Mouse (Mus musculus) lung, embryonic 14.5 days (tissue): ENCODE measurements around the gene Mfsd4b5. TPM values are rescaled to one million over a fixed set of nuclear protein-coding genes. Genes with fewer than 3 reads are reported as not detected.

Source experiments
- ATAC-seq: fragments of 200-750 bp; cut with Nextera tagmentation; 2 replicates; pipeline ENCODE4 v1.8.0; 2017; ENCODE audit warnings: mild to moderate bottlenecking, moderate TSS enrichment, moderate library complexity; ENCODE audit not compliant: insufficient read depth
- DNase-seq: peaks from one replicate; pipeline ENCODE4 v3.0.0-alpha.2; 2015
- H3K27ac ChIP-seq: fragments of 300-500 bp; sonication (generic); 2 replicates; pipeline ENCODE4 v1.5.1; 2014; ENCODE audit warnings: low read depth, mild to moderate bottlenecking, moderate library complexity
- H3K27me3 ChIP-seq: fragments of 300-500 bp; sonication (generic); 2 replicates; pipeline ENCODE4 v1.6.1; 2014; ENCODE audit warnings: low read length, control low read depth; ENCODE audit not compliant: insufficient read depth
- H3K36me3 ChIP-seq: fragments of 300-500 bp; sonication (generic); 2 replicates; pipeline ENCODE4 v1.6.1; 2014; ENCODE audit warnings: control low read depth; ENCODE audit not compliant: insufficient read depth
- H3K4me1 ChIP-seq: fragments of 300-500 bp; sonication (generic); 2 replicates; pipeline ENCODE4 v1.6.1; 2014; ENCODE audit warnings: antibody characterized with exemption, control low read depth; ENCODE audit not compliant: insufficient read depth
- H3K4me2 ChIP-seq: fragments of 300-500 bp; sonication (generic); 2 replicates; pipeline ENCODE4 v1.6.1; 2014; ENCODE audit warnings: mild to moderate bottlenecking
- H3K4me3 ChIP-seq: fragments of 300-500 bp; sonication (generic); 2 replicates; pipeline ENCODE4 v1.5.1; 2014; ENCODE audit warnings: low read depth, low read length
- H3K9ac ChIP-seq: fragments of 300-500 bp; sonication (generic); 2 replicates; pipeline ENCODE4 v1.6.1; 2014
- H3K9me3 ChIP-seq: fragments of 300-500 bp; sonication (generic); 2 replicates; pipeline ENCODE4 v1.6.1; 2016; ENCODE audit warnings: low read depth, low read length, control low read depth
- CTCF ChIP-seq: IDR thresholded peaks from 2 replicates; pipeline ENCODE4 v1.5.1; 2016; ENCODE audit warnings: antibody characterized with exemption, low read depth
- WGBS: fragments of 180-500 bp; shearing (Covaris S2); extraction: QIAGEN DNeasy Blood & Tissue Kit; methylation state at CpG from one replicate; pipeline ENCODE4 v1.1.7; 2014; 5-methylcytosine and 5-hydroxymethylcytosine counted together
- polyA plus RNA-seq: library from polyadenylated mRNA; unstranded; fragments of >200 nt; fragmentation: Nextera tagmentation; extraction: Ambion mirVana; gene quantifications from 2 replicates; pipeline ENCODE4 v1.2.1, GENCODE M21; 2014

Mfsd4b5 gene
- polyA plus RNA-seq, result 0.09 TPM in 1 of 2 replicates, not detected in the other

DNA sequence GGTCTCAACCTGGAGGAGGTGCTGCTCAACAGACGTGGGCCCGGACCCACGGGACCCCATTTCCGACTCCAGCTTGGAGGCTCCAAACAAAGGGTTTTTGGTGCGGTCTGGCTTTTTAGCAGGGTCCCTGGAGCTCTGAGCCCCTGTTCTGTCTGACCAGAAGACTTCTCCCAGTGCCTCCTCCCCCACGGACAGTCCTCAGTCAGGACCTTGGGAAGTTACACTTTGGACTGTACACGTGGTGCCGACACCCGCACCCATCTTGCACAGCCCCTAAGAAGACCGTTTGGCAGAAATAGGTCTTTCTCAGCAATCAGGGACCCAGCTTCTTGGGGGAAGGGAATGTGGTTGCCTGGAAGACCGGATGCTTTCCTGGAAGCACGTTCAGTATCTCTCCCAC lies at the start of gene Mfsd4b5:
Mfsd4b5 (minus strand) TSS at position 181 of the 400 bp plus-strand sequence.
- ATAC-seq, result no peak
- no peak within 1 kb of the TSS for H3K27ac ChIP-seq
- H3K9me3 ChIP-seq, result no peaks in the 10 kb centered on the region
- H3K4me1 ChIP-seq, result no peaks in the 10 kb centered on the region
- no peak within 1 kb of the TSS for H3K4me3 ChIP-seq
- WGBS, result 90% methylated on average over 12 of the region's 12 CpGs
- H3K36me3 ChIP-seq, result no peaks in the 10 kb centered on the region
- no peak for TF ChIP-seq CTCF
- no peaks in the 10 kb centered on the region for H3K27me3 ChIP-seq
- no peak for DNase-seq
- H3K9ac ChIP-seq, result no peak within 1 kb of the TSS
- no peak within 1 kb of the TSS for H3K4me2 ChIP-seq

DNA sequence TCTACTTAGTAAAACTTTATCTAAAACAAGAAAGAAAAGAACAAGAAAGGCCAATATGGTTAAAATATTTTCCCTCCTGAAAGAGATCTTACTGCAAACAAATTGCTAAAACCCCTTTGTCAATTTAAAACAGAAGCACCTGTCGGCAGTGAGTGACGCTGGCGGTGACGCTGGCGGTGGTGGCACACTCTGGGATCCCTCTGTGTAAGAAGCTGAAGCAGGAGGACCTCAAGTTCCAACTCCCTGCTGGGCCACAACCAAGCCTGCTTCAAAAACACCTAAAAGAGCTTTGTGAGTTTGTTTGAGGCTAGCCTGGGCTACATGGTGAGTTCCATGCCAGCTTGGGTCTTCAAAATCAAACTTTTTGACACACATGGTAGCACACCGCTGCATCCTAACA lies 48.5 kb upstream of the Mfsd4b5 start:
- Histone ChIP-seq H3K4me2 (no peak overlapping the region), H3K9me3 (no peaks in the 10 kb centered on the region), H3K36me3 (no peaks in the 10 kb centered on the region), H3K4me1 (no peaks in the 10 kb centered on the region), H3K27me3 (no peaks in the 10 kb centered on the region), H3K4me3 (no peak overlapping the region), H3K9ac (no peak overlapping the region), H3K27ac (no peak overlapping the region)
- 95% methylated on average over 6 of the region's 6 CpGs for WGBS
- no peak for TF ChIP-seq CTCF
- DNase-seq (no peak), ATAC-seq (no peak)

DNA sequence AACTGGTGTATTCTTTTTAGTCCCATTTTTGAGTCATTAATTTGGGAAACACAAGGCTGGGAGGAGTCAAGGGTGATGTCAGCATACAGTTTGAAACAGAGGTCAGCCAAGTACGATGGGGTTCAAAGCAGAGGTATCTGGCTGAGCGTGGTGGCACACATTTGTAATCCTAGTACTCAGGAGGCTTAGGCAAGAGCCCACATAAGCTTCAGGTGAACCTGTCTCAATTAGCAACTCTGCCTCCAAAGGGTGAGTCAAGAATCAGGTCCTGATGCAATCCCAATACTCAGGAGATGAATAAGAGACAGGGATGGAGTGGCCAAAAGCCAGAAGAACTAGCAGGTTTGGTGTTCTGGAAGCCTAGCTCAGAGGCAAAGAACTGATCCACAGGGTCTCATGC lies 46.5 kb upstream of the Mfsd4b5 start:
- no peak for ATAC-seq
- no peak overlapping the region for H3K4me2 ChIP-seq
- WGBS, result 61% methylated on average over 2 of the region's 2 CpGs
- no peaks in the 10 kb centered on the region for H3K36me3 ChIP-seq
- no peaks in the 10 kb centered on the region for H3K27me3 ChIP-seq
- H3K27ac ChIP-seq, result no peak overlapping the region
- no peak overlapping the region for H3K9ac ChIP-seq
- no peak overlapping the region for H3K4me3 ChIP-seq
- no peaks in the 10 kb centered on the region for H3K4me1 ChIP-seq
- H3K9me3 ChIP-seq, result no peaks in the 10 kb centered on the region
- TF ChIP-seq CTCF, result no peak
- no peak for DNase-seq

DNA sequence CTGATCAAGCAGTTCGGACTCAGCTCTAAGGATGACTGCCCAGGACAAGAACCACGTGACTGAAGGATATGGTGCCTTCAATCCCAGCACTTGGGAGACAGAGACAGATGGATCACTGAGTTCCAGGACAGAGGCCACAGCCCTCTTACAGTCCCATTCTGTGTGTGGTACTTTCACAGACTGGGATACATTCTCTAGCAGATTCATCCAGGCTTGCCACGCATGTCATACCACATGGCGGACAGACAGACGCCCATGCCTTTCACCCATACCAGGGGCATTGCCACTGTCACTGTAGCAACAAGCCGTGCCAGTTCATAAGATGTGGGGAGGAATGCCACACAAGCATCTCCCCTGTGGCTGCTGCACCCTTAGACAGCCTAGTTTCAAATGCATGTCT lies 44.3 kb upstream of the Mfsd4b5 start:
- no peak overlapping the region for H3K9ac ChIP-seq
- ATAC-seq, result no peak
- H3K4me2 ChIP-seq, result no peak overlapping the region
- DNase-seq, result no peak
- no peaks in the 10 kb centered on the region for H3K36me3 ChIP-seq
- H3K27me3 ChIP-seq, result no peaks in the 10 kb centered on the region
- no peak for TF ChIP-seq CTCF
- WGBS, result 91% methylated on average over 6 of the region's 6 CpGs
- H3K9me3 ChIP-seq, result no peaks in the 10 kb centered on the region
- H3K4me1 ChIP-seq, result no peaks in the 10 kb centered on the region
- no peak overlapping the region for H3K4me3 ChIP-seq
- H3K27ac ChIP-seq, result no peak overlapping the region

DNA sequence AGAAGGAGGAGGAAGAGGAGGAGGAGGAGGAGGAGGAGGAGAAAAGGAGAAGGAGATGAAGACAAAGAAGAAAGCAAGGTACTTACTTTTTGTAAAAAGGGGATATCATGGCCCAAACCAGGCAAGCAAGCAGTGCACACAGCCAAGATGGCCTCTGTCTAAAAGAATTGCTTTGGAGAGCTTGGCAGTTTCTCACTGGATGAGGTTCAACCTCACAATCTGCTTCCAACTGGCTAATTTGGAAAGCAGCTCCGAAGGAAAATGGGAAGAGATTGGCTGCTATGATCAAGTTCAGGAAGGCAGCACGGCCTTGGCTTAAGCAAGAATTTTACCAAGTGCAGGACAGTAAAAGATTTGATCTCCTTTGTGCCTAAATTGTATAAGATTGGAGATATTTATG lies 43.2 kb upstream of the Mfsd4b5 start:
- Histone ChIP-seq H3K9ac (no peak overlapping the region), H3K27me3 (no peaks in the 10 kb centered on the region), H3K27ac (no peak overlapping the region), H3K4me3 (no peak overlapping the region), H3K4me1 (0 out of 2 replicates have a peak, but pooled peaks cover 2% of the 10 kb centered on the region), H3K4me2 (no peak overlapping the region), H3K36me3 (no peaks in the 10 kb centered on the region), H3K9me3 (no peaks in the 10 kb centered on the region)
- TF ChIP-seq CTCF, result no peak
- no peak for DNase-seq
- no peak for ATAC-seq
- WGBS, result 81% methylated on average over 2 of the region's 2 CpGs

DNA sequence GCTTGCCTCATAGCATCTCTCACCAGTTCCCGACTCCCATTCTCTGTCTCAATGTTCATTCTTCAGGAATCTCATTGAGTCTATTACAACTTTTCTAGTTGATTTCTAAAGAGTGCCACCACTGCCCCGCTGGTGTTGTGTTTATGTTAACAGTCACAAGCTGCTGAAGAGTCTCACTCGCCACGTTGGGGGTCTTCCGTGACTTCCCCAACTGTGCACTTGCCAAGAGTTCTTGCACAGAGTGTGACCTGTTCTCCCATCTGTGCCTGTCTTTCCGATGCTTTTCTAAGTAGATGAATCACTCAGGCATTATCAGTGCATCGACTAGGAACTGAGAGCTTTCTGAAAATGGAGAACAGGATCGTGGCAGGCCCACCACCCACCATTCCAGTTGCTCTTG lies 41.6 kb upstream of the Mfsd4b5 start:
- H3K4me2 ChIP-seq, result no peak overlapping the region
- H3K9ac ChIP-seq, result no peak overlapping the region
- no peaks in the 10 kb centered on the region for H3K36me3 ChIP-seq
- H3K9me3 ChIP-seq, result no peaks in the 10 kb centered on the region
- ATAC-seq (no peak), DNase-seq (peak; percentile 30)
- 43% methylated on average over 8 of the region's 8 CpGs for WGBS
- H3K4me1 ChIP-seq, result 0 out of 2 replicates have a peak, but pooled peaks cover 2% of the 10 kb centered on the region
- peaks cover 4% of the 10 kb centered on the region; the same call in 1 of the 2 replicates for H3K27me3 ChIP-seq
- H3K4me3 ChIP-seq, result no peak overlapping the region
- H3K27ac ChIP-seq, result no peak overlapping the region
- TF ChIP-seq CTCF, result no peak

DNA sequence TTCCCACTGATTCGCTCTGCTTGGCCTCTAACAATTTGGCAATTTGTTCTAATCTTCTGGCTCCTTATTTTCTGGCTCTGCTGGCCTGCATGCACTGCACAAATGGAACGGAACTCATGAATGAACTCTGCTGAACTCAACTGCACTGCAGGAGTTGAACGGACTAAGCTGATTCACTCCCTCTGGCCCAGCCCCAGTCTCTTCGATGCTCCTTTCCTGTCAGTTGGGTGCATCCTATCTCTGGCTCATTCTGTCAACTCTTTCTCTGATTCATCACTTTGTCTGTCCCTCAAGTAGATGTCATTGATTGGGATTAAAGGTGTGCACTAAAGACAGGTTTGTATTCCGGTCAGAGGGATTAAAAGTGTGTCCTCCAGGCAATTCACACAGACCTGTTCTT lies 40.1 kb upstream of the Mfsd4b5 start:
- WGBS, result 95% methylated on average over 5 of the region's 5 CpGs

More for the DNA sequence above, 40.1 kb upstream of the Mfsd4b5 start:
- peaks cover 6% of the 10 kb centered on the region; the same call in 1 of the 2 replicates for H3K27me3 ChIP-seq
- ATAC-seq, result no peak
- no peak overlapping the region for H3K4me2 ChIP-seq
- no peak overlapping the region for H3K4me3 ChIP-seq
- no peak for DNase-seq
- no peaks in the 10 kb centered on the region for H3K9me3 ChIP-seq
- 0 out of 2 replicates have a peak, but pooled peaks cover 2% of the 10 kb centered on the region for H3K4me1 ChIP-seq
- no peak overlapping the region for H3K9ac ChIP-seq
- no peaks in the 10 kb centered on the region for H3K36me3 ChIP-seq
- TF ChIP-seq CTCF, result no peak
- H3K27ac ChIP-seq, result no peak overlapping the region
